Mouse (Mus musculus): Measurements from ENCODE around the gene Acot12. TPM values are rescaled to one million over a fixed set of nuclear protein-coding genes. Genes with fewer than 3 reads are reported as not detected.

Gene Acot12
- 1.6 and 2.3 TPM in 2 replicates for polyA plus RNA-seq (2012; rRNA removed)
- polyA plus RNA-seq (2014; fragmentation: Nextera tagmentation; extraction: Ambion mirVana), result 4.0 and 4.1 TPM in 2 replicates

DNA sequence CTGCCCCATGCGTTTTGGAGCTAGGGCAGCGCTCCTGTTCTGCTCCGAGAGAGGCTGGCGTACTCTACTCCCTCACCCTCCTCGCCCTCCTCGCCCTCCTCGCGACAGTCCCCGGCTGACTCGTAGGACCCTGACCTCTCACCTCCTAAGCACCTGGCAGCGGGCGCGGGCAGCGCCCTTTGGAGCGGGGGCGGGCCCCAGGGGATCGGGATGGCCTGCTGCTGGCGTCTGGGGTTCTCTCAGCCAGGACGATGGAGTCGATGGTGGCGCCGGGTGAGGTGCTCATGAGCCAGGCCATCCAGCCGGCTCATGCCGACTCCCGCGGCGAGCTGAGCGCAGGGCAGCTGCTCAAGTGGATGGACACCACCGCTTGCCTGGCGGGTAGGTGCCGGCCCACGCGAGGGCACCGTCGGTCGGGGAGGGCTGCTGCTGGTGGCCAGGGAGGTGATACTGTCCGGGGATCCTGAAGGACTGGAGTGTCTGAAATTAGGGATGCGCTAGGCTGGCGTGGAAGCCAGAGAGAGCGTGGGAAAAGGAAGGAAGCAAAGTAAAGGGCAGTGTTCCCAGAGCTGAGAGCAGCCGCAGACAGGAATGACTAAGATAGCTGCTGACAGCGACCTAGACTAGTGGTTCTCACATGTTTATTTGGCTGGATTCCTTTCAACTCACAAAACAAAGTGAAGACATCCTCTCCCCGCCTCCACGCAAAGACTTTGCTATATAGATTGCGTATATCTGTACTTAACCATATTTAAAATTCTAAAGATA, at the start of gene Acot12:
TSS of gene Acot12 (plus strand) at position 233 of the 768 bp plus-strand sequence.
- peak within 1 kb of the TSS; percentile 41 to 45 for H3K4me3 ChIP-seq (ENCODE audit: insufficient read depth in 1 of 2, low read depth in 2 of 2, low read length in 2 of 2)
- ATAC-seq (ENCODE audit: insufficient read depth), result peak; percentile 73
- H3K36me3 ChIP-seq (replicated peaks; ENCODE audit: control insufficient read depth, insufficient read depth, low read depth), result no peaks in the 10 kb centered on the region
- no peaks in the 10 kb centered on the region for H3K9me3 ChIP-seq (ENCODE audit: control insufficient read depth, low read length)
- peak within 1 kb of the TSS; percentile 12; the same call in 1 of the 2 replicates for H3K27ac ChIP-seq
- peaks cover 15% of the 10 kb centered on the region for H3K27me3 ChIP-seq (ENCODE audit: control insufficient read depth, insufficient read depth, low read length)
- TF ChIP-seq EP300 (IDR thresholded peaks at IDR 0.05; ENCODE audit: low read depth) (no peak), CTCF (IDR thresholded peaks at IDR 0.05; ENCODE audit: low read depth) (no peak)
- H3K4me1 ChIP-seq (replicated peaks; ENCODE audit: control insufficient read depth in 2 of 2, insufficient read depth in 2 of 2, low read length in 1 of 2), result no peaks in the 10 kb centered on the region
- WGBS (ENCODE audit: insufficient replicate concordance), result 11% methylated on average over 45 of the region's 45 CpGs
- DNase-seq (ENCODE audit: low read depth in 3 of 3, low spot score in 3 of 3), result no peak
- H3K4me2 ChIP-seq (ENCODE audit: low read depth), result peak within 1 kb of the TSS; percentile 44
- peak within 1 kb of the TSS; percentile 23 for H3K9ac ChIP-seq (replicated peaks)

DNA sequence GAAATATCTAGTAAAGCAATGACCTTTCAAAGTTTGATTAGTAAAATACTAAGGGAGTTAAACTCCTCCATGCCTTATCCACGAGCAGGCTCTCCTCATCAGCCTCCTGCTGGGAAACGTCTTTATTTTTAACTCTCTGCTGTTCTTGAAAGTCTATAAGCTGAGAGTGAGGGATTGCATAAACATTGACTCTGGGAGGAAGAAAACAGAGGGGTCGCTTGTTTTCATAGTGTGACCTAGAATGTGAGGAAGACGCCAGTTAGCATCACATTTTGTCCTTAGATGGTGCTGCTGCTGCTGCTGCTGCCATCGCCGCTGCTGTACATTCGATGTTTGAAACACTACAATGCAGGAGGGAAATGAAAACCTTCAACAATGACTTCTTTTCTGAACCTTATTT, 47.7 kb upstream of the Acot12 start:
- H3K4me3 ChIP-seq (ENCODE audit: insufficient read depth in 1 of 2, low read depth in 2 of 2, low read length in 2 of 2), result no peak overlapping the region
- H3K27me3 ChIP-seq (ENCODE audit: control insufficient read depth, insufficient read depth, low read length), result no peaks in the 10 kb centered on the region
- 69% methylated on average over 7 of the region's 7 CpGs for WGBS (ENCODE audit: insufficient replicate concordance)
- H3K9me3 ChIP-seq (ENCODE audit: control insufficient read depth, low read length), result no peaks in the 10 kb centered on the region
- H3K27ac ChIP-seq, result no peak overlapping the region
- H3K4me2 ChIP-seq (ENCODE audit: low read depth), result no peak overlapping the region
- no peak overlapping the region for H3K9ac ChIP-seq (replicated peaks)
- no peak for DNase-seq (ENCODE audit: low read depth in 3 of 3, low spot score in 3 of 3)
- H3K4me1 ChIP-seq (replicated peaks; ENCODE audit: control insufficient read depth in 2 of 2, insufficient read depth in 2 of 2, low read length in 1 of 2), result no peaks in the 10 kb centered on the region
- ATAC-seq (ENCODE audit: insufficient read depth), result no peak
- peaks cover 4% of the 10 kb centered on the region for H3K36me3 ChIP-seq (replicated peaks; ENCODE audit: control insufficient read depth, insufficient read depth, low read depth)
- TF ChIP-seq EP300 (IDR thresholded peaks at IDR 0.05; ENCODE audit: low read depth) (no peak), CTCF (IDR thresholded peaks at IDR 0.05; ENCODE audit: low read depth) (no peak)

DNA sequence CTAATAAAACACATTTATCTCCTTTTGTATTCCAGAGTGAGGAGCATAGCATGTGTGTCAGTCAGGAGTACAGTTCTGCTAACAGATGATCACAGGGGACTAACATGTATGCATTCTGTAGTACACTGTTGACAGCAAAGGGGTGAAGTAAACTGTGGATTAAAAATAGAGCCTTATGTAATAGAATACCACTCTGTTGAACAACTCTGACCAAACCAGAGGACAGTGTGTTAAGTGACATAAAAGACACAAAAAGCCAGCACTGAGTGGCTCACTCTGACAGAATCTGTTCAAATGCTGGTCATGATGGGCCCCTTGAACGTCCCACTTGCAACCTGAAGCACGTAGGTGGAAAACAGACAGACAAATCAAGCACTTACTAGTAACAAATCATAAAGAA, 45.9 kb upstream of the Acot12 start:
- H3K9me3 ChIP-seq (ENCODE audit: control insufficient read depth, low read length), result no peaks in the 10 kb centered on the region
- no peak for DNase-seq (ENCODE audit: low read depth in 3 of 3, low spot score in 3 of 3)
- ATAC-seq (ENCODE audit: insufficient read depth), result no peak
- no peaks in the 10 kb centered on the region for H3K4me1 ChIP-seq (replicated peaks; ENCODE audit: control insufficient read depth in 2 of 2, insufficient read depth in 2 of 2, low read length in 1 of 2)
- TF ChIP-seq EP300 (IDR thresholded peaks at IDR 0.05; ENCODE audit: low read depth) (no peak), CTCF (IDR thresholded peaks at IDR 0.05; ENCODE audit: low read depth) (no peak)
- no peak overlapping the region for H3K4me2 ChIP-seq (ENCODE audit: low read depth)
- H3K4me3 ChIP-seq (ENCODE audit: insufficient read depth in 1 of 2, low read depth in 2 of 2, low read length in 2 of 2), result no peak overlapping the region
- H3K9ac ChIP-seq (replicated peaks), result no peak overlapping the region
- H3K27me3 ChIP-seq (ENCODE audit: control insufficient read depth, insufficient read depth, low read length), result no peaks in the 10 kb centered on the region
- 69% methylated on average over 2 of the region's 2 CpGs for WGBS (ENCODE audit: insufficient replicate concordance)
- H3K36me3 ChIP-seq (replicated peaks; ENCODE audit: control insufficient read depth, insufficient read depth, low read depth), result no peaks in the 10 kb centered on the region
- no peak overlapping the region for H3K27ac ChIP-seq

DNA sequence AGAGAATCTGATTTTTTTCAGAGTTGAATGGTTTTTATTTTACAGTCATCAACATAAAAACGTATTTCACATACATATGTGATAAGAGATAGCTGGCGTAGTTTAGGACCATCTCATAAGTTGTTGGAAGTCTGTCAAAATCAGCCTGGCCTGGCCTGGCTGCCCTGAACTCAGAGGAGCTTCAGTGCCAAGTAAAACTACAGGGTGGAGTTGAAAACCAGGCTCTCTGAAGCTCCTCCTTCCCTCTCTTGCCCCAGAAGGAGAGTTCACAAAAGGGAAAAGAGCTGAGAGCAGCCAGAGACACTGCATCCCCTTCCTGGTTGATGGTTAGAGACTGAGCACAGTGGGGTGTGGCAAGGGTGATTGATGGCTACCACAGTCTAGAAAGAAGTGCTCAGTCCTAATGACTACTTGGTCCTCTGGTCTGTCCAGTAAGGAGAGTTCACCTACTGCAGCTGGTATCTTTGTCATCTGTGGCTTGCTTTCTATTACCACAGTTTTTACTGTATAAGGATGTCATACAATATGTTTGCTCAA, 45.1 kb upstream of the Acot12 start:
- WGBS (ENCODE audit: insufficient replicate concordance), result 71% methylated on average over 2 of the region's 2 CpGs
- Histone ChIP-seq H3K4me2 (ENCODE audit: low read depth) (no peak overlapping the region), H3K9ac (replicated peaks) (no peak overlapping the region), H3K36me3 (replicated peaks; ENCODE audit: control insufficient read depth, insufficient read depth, low read depth) (no peaks in the 10 kb centered on the region), H3K27me3 (ENCODE audit: control insufficient read depth, insufficient read depth, low read length) (no peaks in the 10 kb centered on the region), H3K4me1 (replicated peaks; ENCODE audit: control insufficient read depth in 2 of 2, insufficient read depth in 2 of 2, low read length in 1 of 2) (peaks cover 0 to 1% of the 10 kb centered on the region in 2 experiments; a peak in 1 of 4 replicates), H3K27ac (no peak overlapping the region), H3K4me3 (ENCODE audit: insufficient read depth in 1 of 2, low read depth in 2 of 2, low read length in 2 of 2) (no peak overlapping the region), H3K9me3 (ENCODE audit: control insufficient read depth, low read length) (no peaks in the 10 kb centered on the region)
- TF ChIP-seq CTCF (IDR thresholded peaks at IDR 0.05; ENCODE audit: low read depth) (no peak), EP300 (IDR thresholded peaks at IDR 0.05; ENCODE audit: low read depth) (no peak)
- DNase-seq (ENCODE audit: low read depth in 3 of 3, low spot score in 3 of 3) (no peak), ATAC-seq (ENCODE audit: insufficient read depth) (no peak)

DNA sequence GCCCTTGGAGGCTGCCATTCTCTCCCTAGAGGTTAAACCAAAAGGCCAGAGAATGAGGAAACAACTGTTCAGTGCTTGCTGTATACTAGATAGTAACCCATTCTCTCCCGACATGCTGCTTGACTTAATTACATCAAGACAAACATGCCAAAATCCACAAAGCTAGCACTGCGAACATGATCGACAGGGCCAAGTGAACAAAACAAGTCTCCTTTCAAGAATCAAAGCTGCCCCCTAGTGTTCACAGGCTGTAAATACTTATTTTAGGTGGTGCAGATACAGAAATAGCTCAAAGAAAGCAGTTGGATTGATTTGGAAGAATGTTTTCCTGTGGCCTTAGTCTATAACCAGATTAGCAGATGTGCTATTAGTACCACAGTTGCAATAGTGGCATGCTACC, 44.3 kb upstream of the Acot12 start:
- H3K27me3 ChIP-seq (ENCODE audit: control insufficient read depth, insufficient read depth, low read length), result no peaks in the 10 kb centered on the region
- no peaks in the 10 kb centered on the region for H3K9me3 ChIP-seq (ENCODE audit: control insufficient read depth, low read length)
- DNase-seq (ENCODE audit: low read depth in 3 of 3, low spot score in 3 of 3) (peak; percentile 22 to 35 (median 26)), ATAC-seq (ENCODE audit: insufficient read depth) (no peak)
- peaks cover 0 to 2% of the 10 kb centered on the region in 2 experiments; a peak in 1 of 4 replicates for H3K4me1 ChIP-seq (replicated peaks; ENCODE audit: control insufficient read depth in 2 of 2, insufficient read depth in 2 of 2, low read length in 1 of 2)
- H3K27ac ChIP-seq, result no peak overlapping the region
- H3K36me3 ChIP-seq (replicated peaks; ENCODE audit: control insufficient read depth, insufficient read depth, low read depth), result no peaks in the 10 kb centered on the region
- TF ChIP-seq CTCF (IDR thresholded peaks at IDR 0.05; ENCODE audit: low read depth), result peak; percentile 64
- no peak for TF ChIP-seq EP300 (IDR thresholded peaks at IDR 0.05; ENCODE audit: low read depth)
- no peak overlapping the region for H3K4me3 ChIP-seq (ENCODE audit: insufficient read depth in 1 of 2, low read depth in 2 of 2, low read length in 2 of 2)
- no peak overlapping the region for H3K4me2 ChIP-seq (ENCODE audit: low read depth)
- H3K9ac ChIP-seq (replicated peaks), result no peak overlapping the region
- 38% methylated on average over 3 of the region's 3 CpGs for WGBS (ENCODE audit: insufficient replicate concordance)

Measured in liver, embryonic 14.5 days (tissue).